Mouse (Mus musculus): ENCODE results near the gene C130026I21Rik. TPM values are rescaled to one million over a fixed set of nuclear protein-coding genes. Genes with fewer than 3 reads are reported as not detected.
"Not testable (repeated sequence)": the region's sequence is repeated elsewhere in the genome, so short reads cannot be mapped to it uniquely, and the experiment has no call there.

The C130026I21Rik gene
- polyA plus RNA-seq, 1 experiment from 2014 or later: not detected

- not testable (repeated sequence) for H3K4me1 ChIP-seq (ENCODE audit: control insufficient read depth, insufficient read depth, low read length); H3K9ac ChIP-seq (replicated peaks; ENCODE audit: low read depth, low read length); H3K9me3 ChIP-seq (ENCODE audit: control insufficient read depth, low read depth, low read length); H3K27me3 ChIP-seq (ENCODE audit: control insufficient read depth, insufficient read depth, low read length); H3K4me2 ChIP-seq (replicated peaks; ENCODE audit: low read depth, low read length); H3K27ac ChIP-seq (ENCODE audit: low read length); H3K4me3 ChIP-seq (ENCODE audit: low read depth, low read length); ATAC-seq (ENCODE audit: insufficient number of reproducible peaks, insufficient read depth, low FRiP score, low read depth); H3K36me3 ChIP-seq (ENCODE audit: control insufficient read depth, insufficient read depth, low read length)
- 83% methylated on average over 3 of the region's 4 CpGs for WGBS
Observed at GRCm38 (mm10) chr1:85034394-85034793, 236.0 kb downstream of the C130026I21Rik start.

- H3K27me3 ChIP-seq (ENCODE audit: control insufficient read depth, insufficient read depth, low read length); ATAC-seq (ENCODE audit: insufficient number of reproducible peaks, insufficient read depth, low FRiP score, low read depth); H3K36me3 ChIP-seq (ENCODE audit: control insufficient read depth, insufficient read depth, low read length): not testable (repeated sequence)
Observed at GRCm38 (mm10) chr1:85033616-85034015, 236.8 kb downstream of the C130026I21Rik start.

GRCm38 (mm10) chr1:85030211-85030610 lies 240.2 kb downstream of the C130026I21Rik start:
- H3K27me3 ChIP-seq (ENCODE audit: control insufficient read depth, insufficient read depth, low read length); H3K4me2 ChIP-seq (replicated peaks; ENCODE audit: low read depth, low read length); ATAC-seq (ENCODE audit: insufficient number of reproducible peaks, insufficient read depth, low FRiP score, low read depth); H3K4me3 ChIP-seq (ENCODE audit: low read depth, low read length); H3K9me3 ChIP-seq (ENCODE audit: control insufficient read depth, low read depth, low read length); H3K4me1 ChIP-seq (ENCODE audit: control insufficient read depth, insufficient read depth, low read length); H3K27ac ChIP-seq (ENCODE audit: low read length); H3K36me3 ChIP-seq (ENCODE audit: control insufficient read depth, insufficient read depth, low read length); H3K9ac ChIP-seq (replicated peaks; ENCODE audit: low read depth, low read length): not testable (repeated sequence)
- 77% methylated on average over 11 of the region's 14 CpGs for WGBS

More at GRCm38 (mm10) chr1:85033616-85034015, 236.8 kb downstream of the C130026I21Rik start:
- not testable (repeated sequence) for H3K4me1 ChIP-seq (ENCODE audit: control insufficient read depth, insufficient read depth, low read length); H3K27ac ChIP-seq (ENCODE audit: low read length); H3K9me3 ChIP-seq (ENCODE audit: control insufficient read depth, low read depth, low read length); H3K4me2 ChIP-seq (replicated peaks; ENCODE audit: low read depth, low read length); H3K4me3 ChIP-seq (ENCODE audit: low read depth, low read length); H3K9ac ChIP-seq (replicated peaks; ENCODE audit: low read depth, low read length)
- 94% methylated on average over 4 of the region's 6 CpGs for WGBS

GRCm38 (mm10) chr1:85011933-85012332 lies 258.4 kb downstream of the C130026I21Rik start:
- ATAC-seq (ENCODE audit: insufficient number of reproducible peaks, insufficient read depth, low FRiP score, low read depth); H3K9me3 ChIP-seq (ENCODE audit: control insufficient read depth, low read depth, low read length); H3K4me2 ChIP-seq (replicated peaks; ENCODE audit: low read depth, low read length); H3K9ac ChIP-seq (replicated peaks; ENCODE audit: low read depth, low read length); H3K4me3 ChIP-seq (ENCODE audit: low read depth, low read length); H3K27me3 ChIP-seq (ENCODE audit: control insufficient read depth, insufficient read depth, low read length); H3K4me1 ChIP-seq (ENCODE audit: control insufficient read depth, insufficient read depth, low read length); H3K36me3 ChIP-seq (ENCODE audit: control insufficient read depth, insufficient read depth, low read length); H3K27ac ChIP-seq (ENCODE audit: low read length): not testable (repeated sequence)
- WGBS: 94% methylated on average over 11 of the region's 13 CpGs

GRCm38 (mm10) chr1:85010947-85011346 lies 259.4 kb downstream of the C130026I21Rik start:
- WGBS: 95% methylated on average over 2 of the region's 3 CpGs
- not testable (repeated sequence) for H3K27me3 ChIP-seq (ENCODE audit: control insufficient read depth, insufficient read depth, low read length); ATAC-seq (ENCODE audit: insufficient number of reproducible peaks, insufficient read depth, low FRiP score, low read depth); H3K36me3 ChIP-seq (ENCODE audit: control insufficient read depth, insufficient read depth, low read length); H3K4me1 ChIP-seq (ENCODE audit: control insufficient read depth, insufficient read depth, low read length); H3K9me3 ChIP-seq (ENCODE audit: control insufficient read depth, low read depth, low read length); H3K9ac ChIP-seq (replicated peaks; ENCODE audit: low read depth, low read length); H3K27ac ChIP-seq (ENCODE audit: low read length); H3K4me2 ChIP-seq (replicated peaks; ENCODE audit: low read depth, low read length); H3K4me3 ChIP-seq (ENCODE audit: low read depth, low read length)

- H3K4me1 ChIP-seq (ENCODE audit: control insufficient read depth, insufficient read depth, low read length); H3K9me3 ChIP-seq (ENCODE audit: control insufficient read depth, low read depth, low read length); H3K36me3 ChIP-seq (ENCODE audit: control insufficient read depth, insufficient read depth, low read length); H3K27ac ChIP-seq (ENCODE audit: low read length); H3K4me2 ChIP-seq (replicated peaks; ENCODE audit: low read depth, low read length); H3K4me3 ChIP-seq (ENCODE audit: low read depth, low read length); H3K9ac ChIP-seq (replicated peaks; ENCODE audit: low read depth, low read length); H3K27me3 ChIP-seq (ENCODE audit: control insufficient read depth, insufficient read depth, low read length); ATAC-seq (ENCODE audit: insufficient number of reproducible peaks, insufficient read depth, low FRiP score, low read depth): not testable (repeated sequence)
- 62% methylated on average over 1 of the region's 1 CpGs for WGBS
Observed at GRCm38 (mm10) chr1:85007737-85008136, 262.6 kb downstream of the C130026I21Rik start.

- H3K9me3 ChIP-seq (ENCODE audit: control insufficient read depth, low read depth, low read length); ATAC-seq (ENCODE audit: insufficient number of reproducible peaks, insufficient read depth, low FRiP score, low read depth): not testable (repeated sequence)
Observed at GRCm38 (mm10) chr1:84999241-84999640, 271.1 kb downstream of the C130026I21Rik start.

GRCm38 (mm10) chr1:84996305-84996704 lies 274.1 kb downstream of the C130026I21Rik start:
- not testable (repeated sequence) for H3K27me3 ChIP-seq (ENCODE audit: control insufficient read depth, insufficient read depth, low read length); H3K9ac ChIP-seq (replicated peaks; ENCODE audit: low read depth, low read length); H3K4me1 ChIP-seq (ENCODE audit: control insufficient read depth, insufficient read depth, low read length); H3K4me3 ChIP-seq (ENCODE audit: low read depth, low read length); ATAC-seq (ENCODE audit: insufficient number of reproducible peaks, insufficient read depth, low FRiP score, low read depth); H3K4me2 ChIP-seq (replicated peaks; ENCODE audit: low read depth, low read length); H3K9me3 ChIP-seq (ENCODE audit: control insufficient read depth, low read depth, low read length); H3K36me3 ChIP-seq (ENCODE audit: control insufficient read depth, insufficient read depth, low read length); H3K27ac ChIP-seq (ENCODE audit: low read length)
- WGBS: 77% methylated on average over 6 of the region's 9 CpGs

More at GRCm38 (mm10) chr1:84999241-84999640, 271.1 kb downstream of the C130026I21Rik start:
- H3K36me3 ChIP-seq (ENCODE audit: control insufficient read depth, insufficient read depth, low read length); H3K27me3 ChIP-seq (ENCODE audit: control insufficient read depth, insufficient read depth, low read length); H3K4me3 ChIP-seq (ENCODE audit: low read depth, low read length); H3K4me1 ChIP-seq (ENCODE audit: control insufficient read depth, insufficient read depth, low read length); H3K4me2 ChIP-seq (replicated peaks; ENCODE audit: low read depth, low read length); H3K9ac ChIP-seq (replicated peaks; ENCODE audit: low read depth, low read length); H3K27ac ChIP-seq (ENCODE audit: low read length): not testable (repeated sequence)
- 91% methylated on average over 4 of the region's 12 CpGs for WGBS

- not testable (repeated sequence) for H3K9me3 ChIP-seq (ENCODE audit: control insufficient read depth, low read depth, low read length); H3K4me2 ChIP-seq (replicated peaks; ENCODE audit: low read depth, low read length); H3K27me3 ChIP-seq (ENCODE audit: control insufficient read depth, insufficient read depth, low read length); H3K4me3 ChIP-seq (ENCODE audit: low read depth, low read length); H3K36me3 ChIP-seq (ENCODE audit: control insufficient read depth, insufficient read depth, low read length); ATAC-seq (ENCODE audit: insufficient number of reproducible peaks, insufficient read depth, low FRiP score, low read depth); H3K4me1 ChIP-seq (ENCODE audit: control insufficient read depth, insufficient read depth, low read length); H3K9ac ChIP-seq (replicated peaks; ENCODE audit: low read depth, low read length); H3K27ac ChIP-seq (ENCODE audit: low read length)
- no CpG with 5 or more reads among the region's 1 CpGs for WGBS
Observed at GRCm38 (mm10) chr1:84994461-84994860, 275.9 kb downstream of the C130026I21Rik start.

Data from stomach, embryonic 14.5 days (tissue).